ENCODE assay signal across 14 mouse cellular contexts in the genomic region with DNA sequence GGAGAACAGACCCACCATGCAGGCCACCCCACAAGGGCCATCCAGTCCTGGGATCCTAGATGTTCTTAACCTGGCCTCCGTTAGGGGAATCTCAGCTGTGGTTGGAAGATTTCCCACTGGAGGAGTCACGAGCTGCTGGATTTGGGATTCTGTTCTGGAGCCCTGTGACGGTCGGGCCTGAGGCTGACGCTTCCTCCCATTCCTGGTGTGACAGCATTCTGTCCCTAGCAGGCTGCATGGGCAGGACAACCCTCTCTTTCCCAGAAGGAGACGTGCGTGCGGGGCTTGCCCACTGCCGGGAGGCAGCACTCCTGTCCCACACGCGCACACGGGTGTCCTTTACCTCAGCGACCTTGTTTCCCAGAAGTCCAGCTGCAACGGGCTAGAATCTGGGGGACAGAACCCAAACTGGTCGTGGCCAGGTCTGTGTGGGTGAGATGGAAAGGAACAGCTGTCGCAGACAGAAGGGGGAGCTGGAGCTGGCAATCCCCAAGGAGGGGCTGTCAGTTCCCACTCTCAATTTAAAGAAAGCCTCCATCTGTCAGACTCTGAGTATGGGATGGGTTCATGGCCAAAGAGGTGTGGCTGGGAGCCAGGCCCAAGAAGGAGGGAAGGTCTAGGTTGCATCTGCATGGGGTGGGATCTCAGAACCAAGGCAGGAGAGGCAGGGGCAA. TPM values are rescaled to one million over a fixed set of nuclear protein-coding genes. Genes with fewer than 3 reads are reported as not detected.
A peak's percentile ranks its signal among the peaks of the same experiment; 100 is the strongest.
DNase-seq lines count a peak whose midpoint lies in the region; ATAC-seq and TF ChIP-seq lines count a peak whose summit lies in the region.
"Had no signal": no experiment of that assay in that cellular context is flagged by ENCODE, and none has a peak within 500 bp of the region (broad histone marks: within the 10 kb centered on the region; RNA-seq: fewer than 3 reads in every experiment).

No protein-coding gene starts in this region.

- no peak for TF ChIP-seq CTCF in hindbrain, postnatal 0 days (IDR thresholded peaks at IDR 0.05; ENCODE audit: low read depth)

- no peak for ATAC-seq in neural tube, embryonic 13.5 days (ENCODE audit: low read depth)
- no peak for ATAC-seq in neural tube, embryonic 15.5 days (ENCODE audit: low FRiP score)
- peak; percentile 60 for ATAC-seq in hindbrain, postnatal 0 days

- H3K4me3 ChIP-seq in neural tube, embryonic 13.5 days, result no peak overlapping the region
- H3K4me3 ChIP-seq in neural tube, embryonic 15.5 days (replicated peaks), result no peak overlapping the region
- no peak overlapping the region for H3K4me3 ChIP-seq in hindbrain, postnatal 0 days (ENCODE audit: low read length)
- H3K4me3 ChIP-seq: erythroblast, embryonic 14.5 days; heart, embryonic 15.5 days; liver, embryonic 15.5 days had no signal

- peaks cover 39% of the 10 kb centered on the region for H3K27me3 ChIP-seq in neural tube, embryonic 13.5 days
- H3K27me3 ChIP-seq in neural tube, embryonic 15.5 days (replicated peaks), result peaks cover 22% of the 10 kb centered on the region
- no peaks in the 10 kb centered on the region for H3K27me3 ChIP-seq in hindbrain, postnatal 0 days (ENCODE audit: insufficient read depth, low read length)

- H3K4me1 ChIP-seq in neural tube, embryonic 13.5 days (replicated peaks), result peaks cover 34% of the 10 kb centered on the region
- H3K4me1 ChIP-seq in neural tube, embryonic 15.5 days, result peaks cover 23% of the 10 kb centered on the region
- 0 out of 2 replicates have a peak, but pooled peaks cover 4% of the 10 kb centered on the region for H3K4me1 ChIP-seq in hindbrain, postnatal 0 days (ENCODE audit: insufficient read depth, low read length)

- DNase-seq in heart, postnatal 10 days, result peak; percentile 40 to 46
- DNase-seq in heart, adult 9 months (ENCODE audit: low spot score in 2 of 2), result no peak
- peak; percentile 66 for DNase-seq in hindbrain, postnatal 0 days (ENCODE audit: low spot score)
- DNase-seq in right cerebral cortex, postnatal 4 days, result peak; percentile 54
- DNase-seq in embryo, embryonic 10.5 days (ENCODE audit: low spot score), result no peak
- DNase-seq in thymus, postnatal 25 days, result no peak
- DNase-seq: kidney, postnatal 10 days had no signal

- WGBS in neural tube, embryonic 13.5 days, result 58% methylated on average over 16 of the region's 16 CpGs
- WGBS in neural tube, embryonic 15.5 days, result 59% methylated on average over 16 of the region's 16 CpGs
- 45% methylated on average over 16 of the region's 16 CpGs for WGBS in hindbrain, postnatal 0 days

- H3K36me3 ChIP-seq in neural tube, embryonic 13.5 days, result no peaks in the 10 kb centered on the region
- H3K36me3 ChIP-seq in neural tube, embryonic 15.5 days, result no peaks in the 10 kb centered on the region
- no peaks in the 10 kb centered on the region for H3K36me3 ChIP-seq in hindbrain, postnatal 0 days (ENCODE audit: insufficient read depth, low read length)
- H3K36me3 ChIP-seq: heart, embryonic 15.5 days; liver, embryonic 15.5 days had no signal

- H3K9ac ChIP-seq in neural tube, embryonic 13.5 days, result no peak overlapping the region
- H3K9ac ChIP-seq in neural tube, embryonic 15.5 days (replicated peaks), result no peak overlapping the region
- 0 out of 2 replicates have a peak overlapping the region, but pooled peaks have one; percentile 15 for H3K9ac ChIP-seq in hindbrain, postnatal 0 days (replicated peaks; ENCODE audit: low read length)
- H3K9ac ChIP-seq: heart, embryonic 15.5 days; liver, embryonic 15.5 days had no signal

- H3K27ac ChIP-seq in neural tube, embryonic 13.5 days (replicated peaks), result 0 out of 2 replicates have a peak overlapping the region, but pooled peaks have one; percentile 7
- no peak overlapping the region for H3K27ac ChIP-seq in neural tube, embryonic 15.5 days (replicated peaks)
- peak overlapping the region; percentile 32; the same call in 1 of the 2 replicates for H3K27ac ChIP-seq in hindbrain, postnatal 0 days
- H3K27ac ChIP-seq: heart, embryonic 15.5 days; liver, embryonic 15.5 days had no signal

- intact Hi-C loops in heart, postnatal 10 days (cut with DNase I), result no loop called here

- no peak overlapping the region for H3K4me2 ChIP-seq in neural tube, embryonic 13.5 days
- H3K4me2 ChIP-seq in neural tube, embryonic 15.5 days, result no peak overlapping the region
- H3K4me2 ChIP-seq in hindbrain, postnatal 0 days (ENCODE audit: low read depth, low read length), result no peak overlapping the region
- H3K4me2 ChIP-seq: heart, embryonic 15.5 days; liver, embryonic 15.5 days had no signal

- no peaks in the 10 kb centered on the region for H3K9me3 ChIP-seq in neural tube, embryonic 13.5 days
- no peaks in the 10 kb centered on the region for H3K9me3 ChIP-seq in neural tube, embryonic 15.5 days (replicated peaks)
- no peaks in the 10 kb centered on the region for H3K9me3 ChIP-seq in hindbrain, postnatal 0 days (ENCODE audit: low read length)
- H3K9me3 ChIP-seq: heart, embryonic 15.5 days; liver, embryonic 15.5 days had no signal

RNA-seq across cellular contexts. Expression of a gene that starts 24.6 kb away (rescaled TPM):
- total RNA-seq in heart, postnatal 10 days (2021), result under 1 TPM; 0.86 to 0.89 TPM
- 0.25 and 1.0 TPM in 2 replicates for polyA plus RNA-seq in neural tube, embryonic 13.5 days (2015; fragmentation: Nextera tagmentation; extraction: Ambion mirVana)
- 0.38 and 1.1 TPM in 2 replicates for polyA plus RNA-seq in neural tube, embryonic 15.5 days (2015; fragmentation: Nextera tagmentation; extraction: Ambion mirVana)
- total RNA-seq in hindbrain, postnatal 0 days (2014; rRNA removed), result 1.3 and 1.4 TPM in 2 replicates
- 0.38 and 0.51 TPM in 2 replicates for polyA plus RNA-seq in hindbrain, postnatal 0 days (2015; fragmentation: Nextera tagmentation; extraction: Ambion mirVana)
- polyA plus RNA-seq: erythroblast, embryonic 14.5 days had no signal

RNA-seq across cellular contexts. Expression of a gene that starts 25.2 kb away (rescaled TPM):
- total RNA-seq in heart, postnatal 10 days (2021), result not detected
- polyA plus RNA-seq in neural tube, embryonic 13.5 days (2015; fragmentation: Nextera tagmentation; extraction: Ambion mirVana), result not detected in 2 replicates
- 0.77 TPM in 1 of 2 replicates, not detected in the other for polyA plus RNA-seq in neural tube, embryonic 15.5 days (2015; fragmentation: Nextera tagmentation; extraction: Ambion mirVana)
- not detected in 2 replicates for total RNA-seq in hindbrain, postnatal 0 days (2014; rRNA removed)
- polyA plus RNA-seq in hindbrain, postnatal 0 days (2015; fragmentation: Nextera tagmentation; extraction: Ambion mirVana), result 0.23 and 0.46 TPM in 2 replicates
- polyA plus RNA-seq: C2C12; erythroblast, embryonic 14.5 days; liver, embryonic 15.5 days; neural tube, embryonic 14.5 days had no signal

RNA-seq across cellular contexts. Expression of a gene that starts 38.2 kb away (rescaled TPM):
- 1 to 10 TPM; 3.3 to 5.7 TPM for total RNA-seq in heart, postnatal 10 days (2021)
- polyA plus RNA-seq in neural tube, embryonic 13.5 days (2015; fragmentation: Nextera tagmentation; extraction: Ambion mirVana), result 22.7 and 25.2 TPM in 2 replicates
- polyA plus RNA-seq in neural tube, embryonic 15.5 days (2015; fragmentation: Nextera tagmentation; extraction: Ambion mirVana), result 20.0 and 21.3 TPM in 2 replicates
- total RNA-seq in hindbrain, postnatal 0 days (2014; rRNA removed), result 19.0 and 25.2 TPM in 2 replicates
- 26.2 and 28.6 TPM in 2 replicates for polyA plus RNA-seq in hindbrain, postnatal 0 days (2015; fragmentation: Nextera tagmentation; extraction: Ambion mirVana)

RNA-seq across cellular contexts. Expression of a gene that starts 43.0 kb away (rescaled TPM):
- 100 to 1,000 TPM; 133 to 136 TPM for total RNA-seq in heart, postnatal 10 days (2021)
- polyA plus RNA-seq in neural tube, embryonic 13.5 days (2015; fragmentation: Nextera tagmentation; extraction: Ambion mirVana), result 162 and 189 TPM in 2 replicates
- 182 and 206 TPM in 2 replicates for polyA plus RNA-seq in neural tube, embryonic 15.5 days (2015; fragmentation: Nextera tagmentation; extraction: Ambion mirVana)
- total RNA-seq in hindbrain, postnatal 0 days (2014; rRNA removed), result 62.4 and 62.6 TPM in 2 replicates
- 231 and 246 TPM in 2 replicates for polyA plus RNA-seq in hindbrain, postnatal 0 days (2015; fragmentation: Nextera tagmentation; extraction: Ambion mirVana)

RNA-seq across cellular contexts. Expression of a gene that starts 51.9 kb away (rescaled TPM):
- total RNA-seq in heart, postnatal 10 days (2021), result 10 to 100 TPM; 46.9 to 47.7 TPM
- polyA plus RNA-seq in neural tube, embryonic 13.5 days (2015; fragmentation: Nextera tagmentation; extraction: Ambion mirVana), result 56.5 and 58.6 TPM in 2 replicates
- polyA plus RNA-seq in neural tube, embryonic 15.5 days (2015; fragmentation: Nextera tagmentation; extraction: Ambion mirVana), result 51.5 and 52.8 TPM in 2 replicates
- total RNA-seq in hindbrain, postnatal 0 days (2014; rRNA removed), result 68.7 and 76.6 TPM in 2 replicates
- 47.1 and 50.4 TPM in 2 replicates for polyA plus RNA-seq in hindbrain, postnatal 0 days (2015; fragmentation: Nextera tagmentation; extraction: Ambion mirVana)

Comparison
In these comparisons a context has a peak if more than half of its experiments do, and no peak if none do; other contexts are left out.
1. DNase-seq: peak in heart, postnatal 10 days (2 of 2), hindbrain, postnatal 0 days (single experiment) and right cerebral cortex, postnatal 4 days (single experiment); none in heart, adult 9 months (0 of 2), embryo, embryonic 10.5 days (single experiment) and thymus, postnatal 25 days (single experiment).